Mouse (Mus musculus): ENCODE data around the gene Gm10406. TPM values are rescaled to one million over a fixed set of nuclear protein-coding genes. Genes with fewer than 3 reads are reported as not detected.
"Not testable (repeated sequence)": the region's sequence is repeated elsewhere in the genome, so short reads cannot be mapped to it uniquely, and the experiment has no call there.

The Gm10406 gene
- 0.54 and 0.60 TPM in 2 replicates for polyA plus RNA-seq (2014; fragmentation: Nextera tagmentation; extraction: Ambion mirVana)

GRCm38 (mm10) chr14:7026781-7027749 is at the start of gene Gm10406:
Gm10406 (minus strand) TSS chr14:7027449.
- peak within 1 kb of the TSS; percentile 60 for H3K9ac ChIP-seq (ENCODE audit: low read depth, low read length)
- not testable (repeated sequence) for ATAC-seq (ENCODE audit: low read depth)
- WGBS = 1% methylated on average over 31 of the region's 70 CpGs

GRCm38 (mm10) chr14:7044870-7045269 is 17.6 kb upstream of the Gm10406 start, which contains the start of gene Gm3685:
Gm3685 (minus strand) TSS chr14:7044970.
- not testable (repeated sequence) for H3K27me3 ChIP-seq (replicated peaks; ENCODE audit: control insufficient read depth, insufficient read depth, low read length); ATAC-seq (ENCODE audit: low read depth)

More at GRCm38 (mm10) chr14:7026781-7027749, at the start of gene Gm10406:
- Histone ChIP-seq H3K4me2 (ENCODE audit: low read depth, low read length) (peak within 1 kb of the TSS; percentile 74), H3K4me3 (ENCODE audit: low read depth, low read length) (peak within 1 kb of the TSS; percentile 42)
- H3K9me3 ChIP-seq (ENCODE audit: control insufficient read depth, low read length); H3K4me1 ChIP-seq (ENCODE audit: control insufficient read depth, insufficient read depth, low read length); H3K36me3 ChIP-seq (ENCODE audit: control insufficient read depth, insufficient read depth, low read length); H3K27ac ChIP-seq (replicated peaks; ENCODE audit: low read depth, low read length); H3K27me3 ChIP-seq (replicated peaks; ENCODE audit: control insufficient read depth, insufficient read depth, low read length): not testable (repeated sequence)
- DNase-seq (ENCODE audit: low spot score) = peak; percentile 3

GRCm38 (mm10) chr14:7026274-7026673 is 975 bp downstream of the Gm10406 start:
- not testable (repeated sequence) for H3K9ac ChIP-seq (ENCODE audit: low read depth, low read length); ATAC-seq (ENCODE audit: low read depth); DNase-seq (ENCODE audit: low spot score); H3K27me3 ChIP-seq (replicated peaks; ENCODE audit: control insufficient read depth, insufficient read depth, low read length); H3K4me1 ChIP-seq (ENCODE audit: control insufficient read depth, insufficient read depth, low read length); H3K27ac ChIP-seq (replicated peaks; ENCODE audit: low read depth, low read length); H3K36me3 ChIP-seq (ENCODE audit: control insufficient read depth, insufficient read depth, low read length); H3K9me3 ChIP-seq (ENCODE audit: control insufficient read depth, low read length)
- H3K4me2 ChIP-seq (ENCODE audit: low read depth, low read length) = peak overlapping the region; percentile 74
- WGBS = 4% methylated on average over 9 of the region's 9 CpGs
- peak overlapping the region; percentile 42 for H3K4me3 ChIP-seq (ENCODE audit: low read depth, low read length)

More at GRCm38 (mm10) chr14:7044870-7045269, 17.6 kb upstream of the Gm10406 start, which contains the start of gene Gm3685:
- not testable (repeated sequence) for DNase-seq (ENCODE audit: low spot score); H3K4me1 ChIP-seq (ENCODE audit: control insufficient read depth, insufficient read depth, low read length); H3K4me3 ChIP-seq (ENCODE audit: low read depth, low read length); H3K4me2 ChIP-seq (ENCODE audit: low read depth, low read length); H3K36me3 ChIP-seq (ENCODE audit: control insufficient read depth, insufficient read depth, low read length); H3K9ac ChIP-seq (ENCODE audit: low read depth, low read length); H3K27ac ChIP-seq (replicated peaks; ENCODE audit: low read depth, low read length); H3K9me3 ChIP-seq (ENCODE audit: control insufficient read depth, low read length)
- WGBS = no CpG with 5 or more reads among the region's 2 CpGs

- not testable (repeated sequence) for H3K9ac ChIP-seq (ENCODE audit: low read depth, low read length); H3K9me3 ChIP-seq (ENCODE audit: control insufficient read depth, low read length); H3K4me2 ChIP-seq (ENCODE audit: low read depth, low read length); H3K27me3 ChIP-seq (replicated peaks; ENCODE audit: control insufficient read depth, insufficient read depth, low read length); H3K27ac ChIP-seq (replicated peaks; ENCODE audit: low read depth, low read length); ATAC-seq (ENCODE audit: low read depth); DNase-seq (ENCODE audit: low spot score); H3K4me1 ChIP-seq (ENCODE audit: control insufficient read depth, insufficient read depth, low read length); H3K4me3 ChIP-seq (ENCODE audit: low read depth, low read length); H3K36me3 ChIP-seq (ENCODE audit: control insufficient read depth, insufficient read depth, low read length)
- WGBS = 38% methylated on average over 1 of the region's 2 CpGs
These were observed 53.5 kb downstream of the Gm10406 start, which contains the start of gene Gm6356 for GRCm38 (mm10) chr14:6973718-6974117. Gm6356 (minus strand) TSS chr14:6973818.

Other genes starting within 250 kb of the Gm10406 start
- not detected in 2 replicates for gene Gm3642, start 187.1 kb downstream of the Gm10406 start, polyA plus RNA-seq (2014; fragmentation: Nextera tagmentation; extraction: Ambion mirVana)
- gene Gm3667, start 137.5 kb downstream of the Gm10406 start, polyA plus RNA-seq (2014; fragmentation: Nextera tagmentation; extraction: Ambion mirVana) = 0.97 and 1.3 TPM in 2 replicates
- gene Gm6356, start 53.6 kb downstream of the Gm10406 start, polyA plus RNA-seq (2014; fragmentation: Nextera tagmentation; extraction: Ambion mirVana) = not detected in 2 replicates
- gene Gm3685, start 17.5 kb upstream of the Gm10406 start, polyA plus RNA-seq (2014; fragmentation: Nextera tagmentation; extraction: Ambion mirVana) = not detected in 2 replicates
- gene Gm3696, start 73.2 kb upstream of the Gm10406 start, polyA plus RNA-seq (2014; fragmentation: Nextera tagmentation; extraction: Ambion mirVana) = 1.1 and 1.2 TPM in 2 replicates
- not detected in 2 replicates for gene Gm6676, start 98.0 kb upstream of the Gm10406 start, polyA plus RNA-seq (2014; fragmentation: Nextera tagmentation; extraction: Ambion mirVana)
- gene Gm3512, start 147.1 kb upstream of the Gm10406 start, polyA plus RNA-seq (2014; fragmentation: Nextera tagmentation; extraction: Ambion mirVana) = 3.0 and 3.8 TPM in 2 replicates
- gene Gm16434, start 167.1 kb upstream of the Gm10406 start, polyA plus RNA-seq (2014; fragmentation: Nextera tagmentation; extraction: Ambion mirVana) = not detected in 2 replicates
- not detected in 2 replicates for gene Gm3727, start 237.3 kb upstream of the Gm10406 start, polyA plus RNA-seq (2014; fragmentation: Nextera tagmentation; extraction: Ambion mirVana)